Mouse (Mus musculus): Measurements from ENCODE around the gene Hdhd5.

- no peak for TF ChIP-seq EP300 (IDR thresholded peaks at IDR 0.05; ENCODE audit: low read depth)
- no peak for TF ChIP-seq CTCF (IDR thresholded peaks at IDR 0.05; ENCODE audit: low read depth)
Measured at GRCm38 (mm10) chr6:120579110-120579830, 48.2 kb upstream of the Hdhd5 start.
